Mouse (Mus musculus) lung, embryonic 15.5 days (tissue): ENCODE results near the gene Gm26620. TPM values are rescaled to one million over a fixed set of nuclear protein-coding genes. Genes with fewer than 3 reads are reported as not detected.

Source experiments
- ATAC-seq: fragments of 200-750 bp; cut with Nextera tagmentation; 2 replicates; pipeline ENCODE4 v1.8.0; 2017; ENCODE audit warnings: moderate number of reproducible peaks, borderline replicate concordance; ENCODE audit not compliant: low FRiP score, low TSS enrichment; ENCODE audit errors: extremely low read depth
- H3K27ac ChIP-seq: fragments of 300-500 bp; sonication (generic); 2 replicates; pipeline ENCODE4 v1.5.1; 2015; ENCODE audit warnings: moderate library complexity, mild to moderate bottlenecking, inconsistent platforms
- H3K27me3 ChIP-seq: fragments of 300-500 bp; sonication (generic); 2 replicates; pipeline ENCODE4 v1.6.1; 2015; ENCODE audit warnings: inconsistent platforms
- H3K36me3 ChIP-seq: fragments of 300-500 bp; sonication (generic); 2 replicates; pipeline ENCODE4 v1.6.1; 2015; ENCODE audit warnings: inconsistent platforms
- H3K4me1 ChIP-seq: fragments of 300-500 bp; sonication (generic); 2 replicates; pipeline ENCODE4 v1.6.1; 2015; ENCODE audit warnings: inconsistent platforms
- H3K4me2 ChIP-seq: fragments of 300-500 bp; sonication (generic); 2 replicates; pipeline ENCODE4 v1.6.1; 2015; ENCODE audit warnings: inconsistent platforms, mild to moderate bottlenecking, moderate library complexity
- H3K4me3 ChIP-seq: fragments of 300-500 bp; sonication (generic); 2 replicates; pipeline ENCODE4 v1.5.1; 2015; ENCODE audit warnings: mild to moderate bottlenecking, inconsistent platforms
- H3K9ac ChIP-seq: fragments of 300-500 bp; sonication (generic); 2 replicates; pipeline ENCODE4 v1.6.1; 2015; ENCODE audit warnings: inconsistent platforms
- H3K9me3 ChIP-seq: fragments of 300-500 bp; sonication (generic); 2 replicates; pipeline ENCODE4 v1.6.1; 2016; ENCODE audit warnings: inconsistent platforms
- WGBS: fragments of 180-500 bp; shearing (Covaris S2); methylation state at CpG from one replicate; pipeline ENCODE4 v1.1.7; 2015; 5-methylcytosine and 5-hydroxymethylcytosine counted together
- polyA plus RNA-seq: library from polyadenylated mRNA; unstranded; fragments of >200 nt; fragmentation: Nextera tagmentation; extraction: Ambion mirVana; gene quantifications from 2 replicates; pipeline ENCODE4 v1.2.1, GENCODE M21; 2015

Gene Gm26620
- polyA plus RNA-seq, 1 experiment from 2014 or later, result 0.79 TPM

GRCm38 (mm10) chr1:170861671-170862434 is 23.0 kb upstream of the Gm26620 start:
- Histone ChIP-seq H3K36me3 (no peaks in the 10 kb centered on the region), H3K27me3 (no peaks in the 10 kb centered on the region), H3K4me3 (no peak overlapping the region), H3K9me3 (no peaks in the 10 kb centered on the region), H3K9ac (no peak overlapping the region), H3K4me2 (no peak overlapping the region), H3K4me1 (peaks cover 7% of the 10 kb centered on the region), H3K27ac (no peak overlapping the region)
- WGBS, result 56% methylated on average over 13 of the region's 13 CpGs
- no peak for ATAC-seq

GRCm38 (mm10) chr1:170862435-170862717 is 22.5 kb upstream of the Gm26620 start:
- Histone ChIP-seq H3K27ac (no peak overlapping the region), H3K36me3 (no peaks in the 10 kb centered on the region), H3K27me3 (no peaks in the 10 kb centered on the region), H3K4me1 (peaks cover 8% of the 10 kb centered on the region), H3K9me3 (no peaks in the 10 kb centered on the region), H3K4me2 (no peak overlapping the region), H3K4me3 (no peak overlapping the region), H3K9ac (no peak overlapping the region)
- ATAC-seq, result no peak
- WGBS, result 50% methylated on average over 3 of the region's 3 CpGs

GRCm38 (mm10) chr1:170863033-170863432 is 21.8 kb upstream of the Gm26620 start:
- whole genome bisulfite sequencing, result 58% methylated on average over 4 of the region's 4 CpGs
- Histone ChIP-seq H3K9ac (no peak overlapping the region), H3K4me1 (peaks cover 8% of the 10 kb centered on the region), H3K9me3 (no peaks in the 10 kb centered on the region), H3K4me3 (no peak overlapping the region), H3K27ac (no peak overlapping the region), H3K27me3 (no peaks in the 10 kb centered on the region), H3K36me3 (no peaks in the 10 kb centered on the region), H3K4me2 (no peak overlapping the region)
- ATAC-seq, result no peak

- no peak overlapping the region for H3K9ac ChIP-seq
- H3K27ac ChIP-seq, result no peak overlapping the region
- ATAC-seq, result no peak
- H3K4me3 ChIP-seq, result no peak overlapping the region
- no peak overlapping the region for H3K4me2 ChIP-seq
- H3K36me3 ChIP-seq, result no peaks in the 10 kb centered on the region
- H3K9me3 ChIP-seq, result no peaks in the 10 kb centered on the region
- H3K4me1 ChIP-seq, result peaks cover 8% of the 10 kb centered on the region
- H3K27me3 ChIP-seq, result no peaks in the 10 kb centered on the region
These were observed 20.6 kb upstream of the Gm26620 start for GRCm38 (mm10) chr1:170864234-170864633.

- Histone ChIP-seq H3K9ac (no peak overlapping the region), H3K4me3 (no peak overlapping the region), H3K4me2 (no peak overlapping the region), H3K27ac (no peak overlapping the region), H3K36me3 (no peaks in the 10 kb centered on the region), H3K4me1 (peaks cover 8% of the 10 kb centered on the region), H3K27me3 (no peaks in the 10 kb centered on the region), H3K9me3 (no peaks in the 10 kb centered on the region)
- ATAC-seq, result no peak
- 64% methylated on average over 3 of the region's 3 CpGs for WGBS
These were observed 20.1 kb upstream of the Gm26620 start for GRCm38 (mm10) chr1:170864754-170865153.

- H3K4me1 ChIP-seq, result peaks cover 8% of the 10 kb centered on the region
- no peak overlapping the region for H3K4me3 ChIP-seq
- H3K36me3 ChIP-seq, result no peaks in the 10 kb centered on the region
- ATAC-seq, result no peak
- WGBS, result 75% methylated on average over 5 of the region's 5 CpGs
- H3K27ac ChIP-seq, result no peak overlapping the region
- H3K27me3 ChIP-seq, result no peaks in the 10 kb centered on the region
- no peak overlapping the region for H3K9ac ChIP-seq
- no peaks in the 10 kb centered on the region for H3K9me3 ChIP-seq
- H3K4me2 ChIP-seq, result no peak overlapping the region
These were observed 19.5 kb upstream of the Gm26620 start for GRCm38 (mm10) chr1:170865406-170865805.

GRCm38 (mm10) chr1:170866992-170867690 is 17.7 kb upstream of the Gm26620 start:
- peak overlapping the region; percentile 71 for H3K27ac ChIP-seq
- no peaks in the 10 kb centered on the region for H3K9me3 ChIP-seq
- H3K4me3 ChIP-seq, result peak overlapping the region; percentile 84
- H3K36me3 ChIP-seq, result peaks cover 5% of the 10 kb centered on the region
- 3% methylated on average over 30 of the region's 30 CpGs for WGBS
- no peaks in the 10 kb centered on the region for H3K27me3 ChIP-seq
- ATAC-seq, result no peak; the same call in 1 of the 2 replicates
- H3K4me2 ChIP-seq, result peak overlapping the region; percentile 58
- H3K9ac ChIP-seq, result peak overlapping the region; percentile 79
- peaks cover 8% of the 10 kb centered on the region for H3K4me1 ChIP-seq

GRCm38 (mm10) chr1:170867691-170868105 is 17.2 kb upstream of the Gm26620 start, which contains the start of gene Atf6:
Gene Atf6, minus strand, starts transcription at chr1:170867771.
- WGBS, result under 1% methylated on average over 25 of the region's 25 CpGs
- peak within 1 kb of the TSS; percentile 84 for H3K4me3 ChIP-seq
- peak within 1 kb of the TSS; percentile 79 for H3K9ac ChIP-seq
- no peaks in the 10 kb centered on the region for H3K9me3 ChIP-seq
- H3K27me3 ChIP-seq, result no peaks in the 10 kb centered on the region
- peak within 1 kb of the TSS; percentile 71 for H3K27ac ChIP-seq
- peaks cover 7% of the 10 kb centered on the region for H3K36me3 ChIP-seq
- peaks cover 8% of the 10 kb centered on the region for H3K4me1 ChIP-seq
- peak; percentile 85 for ATAC-seq
- H3K4me2 ChIP-seq, result peak within 1 kb of the TSS; percentile 58

GRCm38 (mm10) chr1:170868107-170868904 is 16.6 kb upstream of the Gm26620 start:
- ATAC-seq, result peak; percentile 88
- peak overlapping the region; percentile 58 for H3K4me2 ChIP-seq
- no peaks in the 10 kb centered on the region for H3K27me3 ChIP-seq
- peak overlapping the region; percentile 84 for H3K4me3 ChIP-seq
- peak overlapping the region; percentile 71 for H3K27ac ChIP-seq
- peak overlapping the region; percentile 79 for H3K9ac ChIP-seq
- H3K9me3 ChIP-seq, result no peaks in the 10 kb centered on the region
- H3K4me1 ChIP-seq, result peaks cover 8% of the 10 kb centered on the region
- under 1% methylated on average over 33 of the region's 33 CpGs for WGBS
- peaks cover 7% of the 10 kb centered on the region for H3K36me3 ChIP-seq

- H3K9me3 ChIP-seq, result no peaks in the 10 kb centered on the region
- H3K27ac ChIP-seq, result no peak overlapping the region
- peak overlapping the region; percentile 58 for H3K4me2 ChIP-seq
- H3K9ac ChIP-seq, result peak overlapping the region; percentile 79
- H3K36me3 ChIP-seq, result peaks cover 11% of the 10 kb centered on the region
- H3K27me3 ChIP-seq, result no peaks in the 10 kb centered on the region
- H3K4me3 ChIP-seq, result peak overlapping the region; percentile 84
- H3K4me1 ChIP-seq, result peaks cover 8% of the 10 kb centered on the region
- WGBS, result 14% methylated on average over 14 of the region's 14 CpGs
- ATAC-seq, result no peak
These were observed 16.0 kb upstream of the Gm26620 start for GRCm38 (mm10) chr1:170868905-170869283.

- no peaks in the 10 kb centered on the region for H3K9me3 ChIP-seq
- H3K4me3 ChIP-seq, result no peak overlapping the region
- H3K4me2 ChIP-seq, result no peak overlapping the region
- H3K4me1 ChIP-seq, result peaks cover 6% of the 10 kb centered on the region
- whole genome bisulfite sequencing, result 85% methylated on average over 6 of the region's 6 CpGs
- H3K27ac ChIP-seq, result no peak overlapping the region
- no peaks in the 10 kb centered on the region for H3K27me3 ChIP-seq
- ATAC-seq, result no peak
- H3K9ac ChIP-seq, result no peak overlapping the region
- peaks cover 22% of the 10 kb centered on the region for H3K36me3 ChIP-seq
These were observed 13.5 kb upstream of the Gm26620 start for GRCm38 (mm10) chr1:170871402-170871801.

GRCm38 (mm10) chr1:170871961-170872360 is 12.9 kb upstream of the Gm26620 start:
- no peak overlapping the region for H3K4me2 ChIP-seq
- no peak overlapping the region for H3K4me3 ChIP-seq
- peaks cover under 1% of the 10 kb centered on the region for H3K4me1 ChIP-seq
- 92% methylated on average over 2 of the region's 2 CpGs for WGBS
- ATAC-seq, result no peak
- no peak overlapping the region for H3K9ac ChIP-seq
- H3K27ac ChIP-seq, result no peak overlapping the region
- H3K36me3 ChIP-seq, result peaks cover 27% of the 10 kb centered on the region
- no peaks in the 10 kb centered on the region for H3K9me3 ChIP-seq
- H3K27me3 ChIP-seq, result no peaks in the 10 kb centered on the region
